Mouse (Mus musculus) kidney, embryonic 14.5 days (tissue): ENCODE measurements around the gene Zwilch. TPM values are rescaled to one million over a fixed set of nuclear protein-coding genes. Genes with fewer than 3 reads are reported as not detected.
A peak's percentile ranks its signal among the peaks of the same experiment; 100 is the strongest.
"Not testable (repeated sequence)": the region's sequence is repeated elsewhere in the genome, so short reads cannot be mapped to it uniquely, and the experiment has no call there.

Experiments used
- ATAC-seq: fragments of 200-750 bp; cut with Nextera tagmentation; 2 replicates; pipeline ENCODE4 v1.8.0; 2017; ENCODE audit warnings: moderate number of reproducible peaks, mild to moderate bottlenecking, moderate TSS enrichment, moderate library complexity; ENCODE audit not compliant: low FRiP score, low TSS enrichment
- H3K27ac ChIP-seq: fragments of 300-500 bp; sonication (generic); 2 replicates; pipeline ENCODE4 v1.5.1; 2014; ENCODE audit warnings: low read depth, mild to moderate bottlenecking, low read length, moderate library complexity, mixed read lengths
- H3K27me3 ChIP-seq: fragments of 300-500 bp; sonication (generic); 2 replicates; pipeline ENCODE4 v1.6.1; 2014; ENCODE audit warnings: mild to moderate bottlenecking, low read length; ENCODE audit not compliant: control insufficient read depth, insufficient read depth
- H3K36me3 ChIP-seq: fragments of 300-500 bp; sonication (generic); 2 replicates; pipeline ENCODE4 v1.6.1; 2014; ENCODE audit warnings: low read length, mixed read lengths; ENCODE audit not compliant: control insufficient read depth, insufficient read depth
- H3K4me1 ChIP-seq: fragments of 300-500 bp; sonication (generic); 2 replicates; pipeline ENCODE4 v1.6.1; 2014; ENCODE audit warnings: low read length, mixed read lengths; ENCODE audit not compliant: control insufficient read depth, insufficient read depth
- H3K4me2 ChIP-seq: fragments of 300-500 bp; sonication (generic); replicated peaks from 2 replicates; pipeline ENCODE4 v1.6.1; 2014; ENCODE audit warnings: low read depth, mild to moderate bottlenecking, low read length
- H3K4me3 ChIP-seq: fragments of 300-500 bp; sonication (generic); 2 replicates; pipeline ENCODE4 v1.5.1; 2014; ENCODE audit warnings: mild to moderate bottlenecking, low read length
- H3K9ac ChIP-seq: fragments of 300-500 bp; sonication (generic); 2 replicates; pipeline ENCODE4 v1.6.1; 2014; ENCODE audit warnings: low read depth, mild to moderate bottlenecking, low read length, moderate library complexity
- H3K9me3 ChIP-seq: fragments of 300-500 bp; sonication (generic); 2 replicates; pipeline ENCODE4 v1.6.1; 2016; ENCODE audit warnings: low read length; ENCODE audit not compliant: control insufficient read depth
- WGBS: fragments of 180-500 bp; shearing (Covaris S2); extraction: QIAGEN DNeasy Blood & Tissue Kit; methylation state at CpG from one replicate; pipeline ENCODE4 v1.1.7; 2014; 5-methylcytosine and 5-hydroxymethylcytosine counted together
- polyA plus RNA-seq: library from polyadenylated mRNA; unstranded; fragments of >200 nt; fragmentation: Nextera tagmentation; extraction: Ambion mirVana; gene quantifications from 2 replicates; pipeline ENCODE4 v1.2.1, GENCODE M21; 2014

The Zwilch gene
- polyA plus RNA-seq, 1 experiment from 2014 or later = 34.4 TPM

- Histone ChIP-seq H3K4me2 (no peak overlapping the region), H3K36me3 (peaks cover 41% of the 10 kb centered on the region)
- 95% methylated on average over 1 of the region's 1 CpGs for WGBS
These were observed 21.0 kb upstream of the Zwilch start for GRCm38 (mm10) chr9:64193879-64194278.

GRCm38 (mm10) chr9:64184166-64184840 lies 11.4 kb upstream of the Zwilch start:
- H3K4me1 ChIP-seq = no peaks in the 10 kb centered on the region
- H3K27me3 ChIP-seq = no peaks in the 10 kb centered on the region
- H3K36me3 ChIP-seq = peaks cover 65% of the 10 kb centered on the region
- no peak overlapping the region for H3K9ac ChIP-seq
- H3K4me2 ChIP-seq = no peak overlapping the region
- no peaks in the 10 kb centered on the region for H3K9me3 ChIP-seq
- H3K4me3 ChIP-seq = no peak overlapping the region
- H3K27ac ChIP-seq = no peak overlapping the region; the same call in 1 of the 2 replicates
- no peak for ATAC-seq
- WGBS = 97% methylated on average over 5 of the region's 5 CpGs

More at GRCm38 (mm10) chr9:64193879-64194278, 21.0 kb upstream of the Zwilch start:
- no peak overlapping the region for H3K9ac ChIP-seq
- ATAC-seq = no peak
- no peaks in the 10 kb centered on the region for H3K4me1 ChIP-seq
- H3K27ac ChIP-seq = no peak overlapping the region
- H3K27me3 ChIP-seq = no peaks in the 10 kb centered on the region
- no peaks in the 10 kb centered on the region for H3K9me3 ChIP-seq
- H3K4me3 ChIP-seq = no peak overlapping the region

- H3K9ac ChIP-seq, H3K27ac ChIP-seq, H3K9me3 ChIP-seq, H3K27me3 ChIP-seq, ATAC-seq, H3K4me2 ChIP-seq, H3K4me3 ChIP-seq, H3K4me1 ChIP-seq: not testable (repeated sequence)
- 89% methylated on average over 5 of the region's 5 CpGs for WGBS
- peaks cover 61% of the 10 kb centered on the region for H3K36me3 ChIP-seq
These were observed 10.4 kb upstream of the Zwilch start for GRCm38 (mm10) chr9:64183295-64183694.

GRCm38 (mm10) chr9:64178974-64179646 lies 6.2 kb upstream of the Zwilch start, which contains the start of gene Snapc5:
Gene Snapc5 (plus strand): TSS chr9:64179274.
- Histone ChIP-seq H3K4me2 (peak within 1 kb of the TSS; percentile 43), H3K27me3 (no peaks in the 10 kb centered on the region), H3K4me3 (peak within 1 kb of the TSS; percentile 62), H3K36me3 (peaks cover 74% of the 10 kb centered on the region), H3K9me3 (no peaks in the 10 kb centered on the region), H3K27ac (peak within 1 kb of the TSS; percentile 81), H3K9ac (peak within 1 kb of the TSS; percentile 53; the same call in 1 of the 2 replicates), H3K4me1 (0 out of 2 replicates have a peak, but pooled peaks cover 7% of the 10 kb centered on the region)
- WGBS = under 1% methylated on average over 35 of the region's 35 CpGs
- peak; percentile 95 for ATAC-seq

- Histone ChIP-seq H3K27ac (peak overlapping the region; percentile 81), H3K4me3 (peak overlapping the region; percentile 62), H3K4me2 (peak overlapping the region; percentile 43), H3K36me3 (peaks cover 73% of the 10 kb centered on the region), H3K9me3 (no peaks in the 10 kb centered on the region), H3K27me3 (no peaks in the 10 kb centered on the region), H3K9ac (peak overlapping the region; percentile 53; the same call in 1 of the 2 replicates), H3K4me1 (0 out of 2 replicates have a peak, but pooled peaks cover 7% of the 10 kb centered on the region)
- WGBS = 54% methylated on average over 3 of the region's 3 CpGs
- ATAC-seq = peak; percentile 48
These were observed 5.7 kb upstream of the Zwilch start for GRCm38 (mm10) chr9:64178610-64178973.

- Histone ChIP-seq H3K4me1 (0 out of 2 replicates have a peak, but pooled peaks cover 7% of the 10 kb centered on the region), H3K4me2 (peak overlapping the region; percentile 67; the same call in 1 of the 2 replicates), H3K4me3 (no peak overlapping the region), H3K9ac (no peak overlapping the region), H3K9me3 (no peaks in the 10 kb centered on the region), H3K27me3 (no peaks in the 10 kb centered on the region), H3K36me3 (peaks cover 49% of the 10 kb centered on the region), H3K27ac (no peak overlapping the region)
- 91% methylated on average over 11 of the region's 11 CpGs for WGBS
- no peak for ATAC-seq
These were observed 2.5 kb upstream of the Zwilch start for GRCm38 (mm10) chr9:64175378-64175777.

GRCm38 (mm10) chr9:64174766-64175165 lies 1.9 kb upstream of the Zwilch start:
- H3K9ac ChIP-seq = peak overlapping the region; percentile 80; the same call in 1 of the 2 replicates
- H3K4me1 ChIP-seq = 0 out of 2 replicates have a peak, but pooled peaks cover 7% of the 10 kb centered on the region
- no peaks in the 10 kb centered on the region for H3K27me3 ChIP-seq
- peak overlapping the region; percentile 69 for H3K4me3 ChIP-seq
- whole genome bisulfite sequencing = 65% methylated on average over 8 of the region's 8 CpGs
- H3K9me3 ChIP-seq = no peaks in the 10 kb centered on the region
- no peak overlapping the region for H3K27ac ChIP-seq
- peak overlapping the region; percentile 67 for H3K4me2 ChIP-seq
- peaks cover 44% of the 10 kb centered on the region for H3K36me3 ChIP-seq
- no peak for ATAC-seq

- 0 out of 2 replicates have a peak, but pooled peaks cover 7% of the 10 kb centered on the region for H3K4me1 ChIP-seq
- H3K9me3 ChIP-seq = no peaks in the 10 kb centered on the region
- H3K27me3 ChIP-seq = no peaks in the 10 kb centered on the region
- H3K4me3 ChIP-seq = peak overlapping the region; percentile 69
- peaks cover 44% of the 10 kb centered on the region for H3K36me3 ChIP-seq
- peak overlapping the region; percentile 67 for H3K4me2 ChIP-seq
- H3K9ac ChIP-seq = peak overlapping the region; percentile 80
- no peak overlapping the region for H3K27ac ChIP-seq
- ATAC-seq = no peak
These were observed 1.4 kb upstream of the Zwilch start for GRCm38 (mm10) chr9:64174341-64174740.
